ENCODE assay signal across 9 mouse cellular contexts in the genomic region with DNA sequence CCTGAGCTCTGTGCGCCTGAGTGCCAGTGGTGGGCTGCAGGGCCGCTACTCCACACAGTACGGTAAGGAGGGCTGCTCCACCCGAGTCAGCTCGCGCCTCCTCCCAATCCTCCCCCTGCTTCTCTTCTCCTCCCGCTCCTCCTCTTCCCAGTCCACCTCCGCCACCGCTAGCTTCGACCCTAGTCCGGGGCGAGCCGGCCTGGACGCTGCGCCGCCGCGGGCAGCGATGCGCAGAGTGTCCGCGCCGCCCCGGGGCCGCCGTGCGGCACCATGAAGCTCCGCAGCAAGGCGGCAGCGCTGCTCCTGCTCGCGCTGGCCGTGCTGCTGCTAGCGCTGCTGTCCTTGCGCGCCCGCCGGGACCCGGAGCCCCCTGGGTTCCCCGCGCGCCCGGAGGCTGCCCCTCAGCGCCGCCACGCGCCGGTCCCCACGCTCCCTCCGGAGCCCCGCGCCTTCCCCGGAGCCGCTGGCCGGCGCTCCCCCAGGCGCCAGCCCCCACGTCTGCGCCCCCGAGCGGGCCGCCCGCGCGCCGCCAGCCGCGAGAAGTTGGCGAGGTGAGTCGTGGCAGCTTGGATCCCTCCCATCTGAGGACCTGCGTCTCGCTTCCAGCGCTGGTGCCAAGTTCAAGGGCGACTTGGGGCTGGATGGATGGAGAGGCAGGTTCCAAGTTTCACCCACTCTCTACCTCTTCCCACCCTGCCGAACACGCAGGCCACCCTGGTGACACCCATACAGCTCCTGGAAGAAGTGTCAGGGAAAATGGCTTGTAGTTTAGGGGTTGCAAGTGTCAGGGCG. TPM values are rescaled to one million over a fixed set of nuclear protein-coding genes. Genes with fewer than 3 reads are reported as not detected.
DNase-seq lines count a peak whose midpoint lies in the region; ATAC-seq lines count a peak whose summit lies in the region.
"Had no signal": no experiment of that assay in that cellular context is flagged by ENCODE, and none has a peak within 500 bp of the region (broad histone marks: within the 10 kb centered on the region; RNA-seq: fewer than 3 reads in every experiment).

A gene (plus strand): TSS at position 161 of the 792 bp plus-strand sequence.

- H3K4me1 ChIP-seq in intestine, embryonic 14.5 days (replicated peaks; ENCODE audit: control insufficient read depth, insufficient read depth, low read length): peaks cover 4% of the 10 kb centered on the region; the same call in 1 of the 2 replicates
- H3K4me1 ChIP-seq in limb, embryonic 13.5 days: peaks cover 52% of the 10 kb centered on the region
- H3K4me1 ChIP-seq in neural tube, embryonic 12.5 days: peaks cover 8% of the 10 kb centered on the region; the same call in 1 of the 2 replicates

- no peaks in the 10 kb centered on the region for H3K9me3 ChIP-seq in intestine, embryonic 14.5 days (ENCODE audit: control insufficient read depth, low read length)
- H3K9me3 ChIP-seq in limb, embryonic 13.5 days: no peaks in the 10 kb centered on the region
- H3K9me3 ChIP-seq in neural tube, embryonic 12.5 days: no peaks in the 10 kb centered on the region

- no peaks in the 10 kb centered on the region for H3K36me3 ChIP-seq in intestine, embryonic 14.5 days (ENCODE audit: control insufficient read depth, insufficient read depth, low read length)
- H3K36me3 ChIP-seq in limb, embryonic 13.5 days: no peaks in the 10 kb centered on the region
- no peaks in the 10 kb centered on the region for H3K36me3 ChIP-seq in neural tube, embryonic 12.5 days

- peaks cover 24% of the 10 kb centered on the region for H3K27me3 ChIP-seq in intestine, embryonic 14.5 days (replicated peaks; ENCODE audit: control insufficient read depth, insufficient read depth, low read length)
- no peaks in the 10 kb centered on the region; the same call in 1 of the 2 replicates for H3K27me3 ChIP-seq in limb, embryonic 13.5 days
- H3K27me3 ChIP-seq in neural tube, embryonic 12.5 days (replicated peaks): peaks cover 20% of the 10 kb centered on the region
- H3K27me3 ChIP-seq: CH12.LX had no signal

- peak; percentile 2 for DNase-seq in cerebellum, adult 9-11 months
- no peak for DNase-seq in cerebellum, adult 18-20 months
- peak; percentile 10 for DNase-seq in brain, embryonic 18.5 days (ENCODE audit: low read depth, low spot score)
- peak; percentile 56 for DNase-seq in gastrocnemius, postnatal 14 days
- peak; percentile 73 for DNase-seq in intestine, embryonic 14.5 days (ENCODE audit: low spot score)
- peak; percentile 25 to 48 for DNase-seq in urinary bladder, postnatal 36 days (ENCODE audit: low spot score in 2 of 2)

- peak within 1 kb of the TSS; percentile 54 for H3K4me3 ChIP-seq in intestine, embryonic 14.5 days (ENCODE audit: low read depth, low read length)
- H3K4me3 ChIP-seq in limb, embryonic 13.5 days: peak within 1 kb of the TSS; percentile 89
- peak within 1 kb of the TSS; percentile 58 for H3K4me3 ChIP-seq in neural tube, embryonic 12.5 days

- H3K27ac ChIP-seq in intestine, embryonic 14.5 days (ENCODE audit: low read depth): no peak within 1 kb of the TSS
- peak within 1 kb of the TSS; percentile 94 for H3K27ac ChIP-seq in limb, embryonic 13.5 days
- H3K27ac ChIP-seq in neural tube, embryonic 12.5 days: no peak within 1 kb of the TSS

- intact Hi-C loops in gastrocnemius, postnatal 14 days (cut with DNase I; ENCODE audit: low total_unique reads): no loop called here

- peak within 1 kb of the TSS; percentile 53 for H3K9ac ChIP-seq in intestine, embryonic 14.5 days (ENCODE audit: low read length)
- H3K9ac ChIP-seq in limb, embryonic 13.5 days: peak within 1 kb of the TSS; percentile 95
- H3K9ac ChIP-seq in neural tube, embryonic 12.5 days: peak within 1 kb of the TSS; percentile 66

- under 1% methylated on average over 67 of the region's 77 CpGs for WGBS in intestine, embryonic 14.5 days
- WGBS in limb, embryonic 13.5 days: under 1% methylated on average over 57 of the region's 77 CpGs
- under 1% methylated on average over 77 of the region's 77 CpGs for WGBS in neural tube, embryonic 12.5 days

- H3K4me2 ChIP-seq in intestine, embryonic 14.5 days (ENCODE audit: low read length): peak within 1 kb of the TSS; percentile 90
- H3K4me2 ChIP-seq in limb, embryonic 13.5 days (replicated peaks): peak within 1 kb of the TSS; percentile 78
- H3K4me2 ChIP-seq in neural tube, embryonic 12.5 days (replicated peaks): peak within 1 kb of the TSS; percentile 89

- ATAC-seq in intestine, embryonic 14.5 days (replicated peaks; ENCODE audit: low FRiP score, low TSS enrichment, low read depth): peak; percentile 92
- peak; percentile 95 for ATAC-seq in limb, embryonic 13.5 days (ENCODE audit: low FRiP score, low read depth)
- ATAC-seq in neural tube, embryonic 12.5 days (ENCODE audit: low FRiP score, low read depth): peak; percentile 68

RNA-seq across cellular contexts. Expression of the gene that starts here (rescaled TPM):
- 1 to 10 TPM; 1.6 to 3.3 TPM for total RNA-seq in gastrocnemius, postnatal 14 days (2021)
- polyA plus RNA-seq in intestine, embryonic 14.5 days (2014; fragmentation: Nextera tagmentation; extraction: Ambion mirVana): 1.2 and 1.4 TPM in 2 replicates
- 21.2 and 23.5 TPM in 2 replicates for polyA plus RNA-seq in limb, embryonic 13.5 days (2015; fragmentation: Nextera tagmentation; extraction: Ambion mirVana)
- polyA plus RNA-seq in neural tube, embryonic 12.5 days (2016; fragmentation: Nextera tagmentation; extraction: Ambion mirVana): 5.2 and 5.5 TPM in 2 replicates

Comparison
In these comparisons a context has a peak if more than half of its experiments do, and no peak if none do; other contexts are left out.
1. DNase-seq: peak in cerebellum, adult 9-11 months (single experiment), brain, embryonic 18.5 days (single experiment), gastrocnemius, postnatal 14 days (single experiment), intestine, embryonic 14.5 days (single experiment) and urinary bladder, postnatal 36 days (2 of 2); none in cerebellum, adult 18-20 months (0 of 2).
2. Peak in every context shown above with its lines, with median percentiles within 50 percentile points of each other: ATAC-seq, H3K4me2 ChIP-seq, H3K4me3 ChIP-seq and H3K9ac ChIP-seq.